Mouse (Mus musculus) urinary bladder, postnatal 36 days (tissue): ENCODE measurements at regions not wholly inside any gene's neighbourhood (a gene's known extent, or its start where the extent isn't known, plus 50 kb on each side); places are given as distances from the start of the nearest gene placed in this dataset.

Source experiments
- DNase-seq, 2 experiments: peaks; one replicate each; pipeline ENCODE4 v3.0.0; 2022; ENCODE audit warnings: low spot score in 2 of 2, mixed read lengths in 1 of 2

DNA sequence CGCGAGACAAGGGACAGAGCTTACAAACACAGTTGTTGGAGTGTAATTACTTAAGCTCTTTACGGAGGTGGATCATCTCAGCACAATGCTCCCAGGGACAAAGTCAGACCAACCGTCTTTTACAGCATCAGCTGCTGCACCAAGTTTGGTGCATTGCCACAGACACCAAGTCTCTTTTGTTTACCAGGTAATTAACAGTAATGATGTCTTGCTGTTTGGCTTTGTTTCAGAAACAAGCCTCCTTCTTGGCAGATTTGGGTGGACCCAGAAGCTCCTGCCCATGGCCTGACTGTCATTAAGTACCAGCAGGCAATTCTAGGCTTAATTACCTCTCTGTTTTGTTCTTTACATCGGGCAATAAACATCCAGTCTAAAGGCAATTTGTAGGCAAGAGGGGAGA is 572.0 kb upstream of the Itga1 start:
- no peak for DNase-seq

DNA sequence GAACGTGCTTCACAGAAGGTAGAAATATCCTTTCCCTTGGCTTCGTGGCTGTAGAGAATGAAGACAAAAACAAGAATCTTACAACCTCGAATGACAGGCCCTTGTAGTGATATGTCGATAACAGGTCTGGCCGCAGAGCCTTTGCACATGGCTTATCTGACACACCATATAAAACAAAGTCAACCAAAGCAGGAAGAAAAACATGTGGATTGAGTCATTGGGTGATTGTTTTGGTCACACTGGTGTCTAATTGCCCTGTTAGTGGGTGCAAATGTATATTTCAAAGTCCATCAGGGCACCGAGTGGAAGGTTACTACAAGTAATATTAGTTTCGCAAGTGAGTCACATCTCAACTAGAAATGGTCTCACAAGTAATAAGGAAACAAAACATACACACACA is 569.9 kb upstream of the Itga1 start:
- no peak for DNase-seq

DNA sequence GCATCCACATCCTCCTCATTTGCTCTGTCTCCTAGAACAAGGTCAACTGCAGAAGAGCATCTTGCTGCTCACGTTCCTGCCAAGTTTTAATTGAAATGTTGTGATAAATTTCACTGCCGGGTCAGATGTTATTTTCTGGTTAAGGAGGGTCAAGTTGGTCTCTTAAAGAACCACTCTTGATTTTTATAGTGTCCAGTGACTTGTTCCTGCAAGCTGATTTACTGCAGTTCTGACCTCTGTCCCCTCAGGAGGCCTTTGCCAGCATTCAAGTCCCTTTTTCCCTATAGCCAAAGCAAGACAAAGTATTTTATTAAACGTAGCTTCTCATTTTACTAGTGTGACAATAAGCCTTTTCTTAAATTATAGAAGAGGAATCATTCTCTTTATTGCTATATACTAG is 567.8 kb upstream of the Itga1 start:
- no peak for DNase-seq

DNA sequence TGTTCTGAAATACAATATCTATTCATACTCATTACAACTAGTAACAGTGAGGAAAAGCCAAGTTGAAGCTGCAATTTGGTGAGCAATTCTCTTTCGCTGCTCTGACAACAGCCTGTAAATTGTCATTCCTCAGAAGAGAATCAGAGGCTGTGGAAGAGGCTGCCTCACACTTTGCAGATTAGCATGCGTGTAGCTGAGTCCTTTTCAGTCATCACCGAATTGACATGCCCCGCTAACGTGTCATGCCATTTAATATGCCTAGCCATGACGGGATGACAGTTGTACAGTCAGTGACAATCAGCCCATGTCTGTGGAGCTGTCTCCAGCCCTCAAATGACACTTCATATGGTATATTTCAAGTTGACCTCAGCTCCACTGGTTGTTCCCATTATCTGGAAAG is 553.4 kb upstream of the Itga1 start:
- DNase-seq: no peak

DNA sequence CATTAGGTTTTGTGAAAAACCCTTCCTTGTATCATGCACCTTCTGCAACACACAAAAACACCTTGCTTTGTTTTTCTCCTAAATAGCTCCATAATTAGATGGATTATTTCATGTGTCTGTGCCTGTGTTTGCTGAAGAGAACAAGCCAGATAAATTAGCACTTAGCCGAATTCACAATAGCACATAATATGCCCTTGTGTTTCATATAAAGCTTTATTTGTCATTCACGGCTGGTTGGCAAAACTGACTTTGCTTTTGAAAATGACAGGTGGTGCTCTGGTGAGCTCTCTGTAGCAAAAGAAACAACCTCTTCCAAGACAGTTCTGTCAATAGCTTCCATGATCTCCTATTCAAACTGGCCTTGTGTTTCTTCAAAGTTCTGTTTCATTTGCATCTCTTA is 551.2 kb upstream of the Itga1 start:
- DNase-seq: no peak

DNA sequence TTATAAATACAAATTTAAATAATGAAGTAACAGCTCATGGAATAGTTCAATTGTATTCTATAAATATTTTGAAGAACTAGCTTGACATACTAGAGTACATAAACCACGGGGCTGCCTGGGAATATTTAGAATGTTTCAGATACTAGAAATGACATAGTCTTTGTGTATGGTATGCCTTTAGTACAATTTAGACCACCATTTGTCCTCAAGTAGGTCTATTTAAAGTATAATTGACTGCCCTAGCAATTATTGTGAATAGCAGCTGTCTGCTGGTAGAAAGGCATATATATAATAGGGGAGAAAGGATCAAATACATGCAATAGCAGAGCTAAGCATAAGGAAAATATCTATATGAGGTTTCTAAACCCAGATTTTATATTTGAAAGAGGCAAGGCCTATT is 550.6 kb upstream of the Itga1 start:
- DNase-seq: no peak

DNA sequence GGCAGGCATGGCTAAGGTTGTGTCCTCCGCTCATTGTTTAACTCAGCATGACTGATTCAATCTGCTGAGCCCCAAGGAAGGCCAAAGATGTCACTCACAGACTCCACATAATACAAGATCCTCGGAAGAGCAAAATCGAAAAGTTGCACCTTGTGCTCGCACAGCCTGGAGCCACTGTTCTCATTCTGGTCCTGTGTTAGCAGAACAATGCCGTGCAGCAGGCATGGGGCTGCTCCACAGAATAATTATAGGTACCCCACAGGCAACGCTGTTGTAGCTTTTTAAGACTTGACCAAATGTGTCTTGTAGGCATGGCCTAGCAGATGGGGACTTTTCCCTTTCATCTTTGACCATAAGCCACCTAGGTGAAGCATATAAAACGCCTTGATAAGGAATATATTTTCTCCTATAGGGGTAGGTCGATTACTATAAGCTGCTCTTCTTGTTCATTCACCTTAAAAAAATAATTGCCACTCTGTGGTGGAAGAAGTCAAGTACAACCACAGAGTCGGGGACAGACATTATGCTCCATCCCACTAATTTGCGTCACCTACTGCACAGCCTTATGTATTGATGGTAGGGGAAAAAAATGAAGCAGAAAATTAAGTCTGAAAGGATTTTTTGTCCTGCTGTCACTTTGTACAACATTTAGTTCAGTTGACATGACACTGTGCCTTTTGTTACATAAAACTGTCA is 529.8 kb upstream of the Itga1 start:
- DNase-seq: no peak

DNA sequence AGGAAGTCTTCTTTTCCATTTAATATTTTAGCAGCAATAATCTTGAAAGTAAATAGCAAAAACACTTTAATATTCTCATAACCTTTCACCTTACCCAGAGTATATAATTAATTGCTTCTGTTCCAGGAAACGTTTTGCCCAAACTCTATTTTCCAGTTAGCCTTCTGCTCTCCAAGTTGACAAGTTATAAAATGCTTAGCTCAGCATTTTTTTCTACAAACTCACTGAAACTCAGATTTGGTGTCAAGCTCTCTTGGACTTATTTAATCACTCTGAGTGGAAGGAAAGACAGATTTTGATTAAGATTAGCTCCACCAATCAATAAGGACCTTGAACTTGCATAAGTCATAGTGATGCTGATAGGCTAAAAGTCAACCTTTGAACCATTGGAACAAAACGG is 528.8 kb upstream of the Itga1 start:
- DNase-seq: no peak

DNA sequence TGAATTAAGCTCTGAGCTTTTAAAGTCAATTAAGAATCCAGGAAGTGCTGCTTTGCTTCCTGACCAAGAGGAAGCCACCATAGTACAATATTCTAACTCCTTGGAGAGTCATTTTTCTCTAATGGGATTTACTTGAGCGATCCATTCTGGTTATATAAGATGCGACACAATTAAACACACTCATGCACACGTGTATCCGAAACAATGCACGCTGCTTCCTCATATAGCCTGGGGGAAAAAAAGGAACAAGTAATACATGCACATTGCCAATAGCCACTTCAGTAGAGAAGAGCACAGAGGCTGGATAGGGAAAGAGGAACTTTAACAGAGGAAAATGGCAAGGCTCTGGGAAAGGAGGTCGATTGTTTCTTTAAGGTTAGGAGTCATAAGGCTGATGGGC is 511.4 kb upstream of the Itga1 start:
- no peak for DNase-seq

DNA sequence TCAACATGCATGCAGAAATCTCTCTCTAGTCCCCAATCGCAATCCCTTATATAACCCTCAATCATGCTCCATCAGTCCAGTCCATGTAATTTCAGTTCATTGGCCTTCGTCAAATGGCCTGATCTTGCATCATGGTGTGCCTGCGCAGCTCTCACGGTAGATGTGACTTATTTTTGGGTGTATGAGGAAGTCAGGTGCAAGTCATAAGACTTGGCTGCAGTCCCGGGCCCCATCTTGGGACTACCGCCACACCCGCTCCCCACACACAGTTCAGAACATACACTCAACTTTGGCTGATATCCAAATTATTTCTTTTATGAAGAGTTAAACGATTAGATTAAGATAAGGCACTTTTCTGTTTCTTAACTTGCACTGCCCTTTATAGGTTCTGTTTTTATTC is 504.7 kb upstream of the Itga1 start:
- DNase-seq: no peak

DNA sequence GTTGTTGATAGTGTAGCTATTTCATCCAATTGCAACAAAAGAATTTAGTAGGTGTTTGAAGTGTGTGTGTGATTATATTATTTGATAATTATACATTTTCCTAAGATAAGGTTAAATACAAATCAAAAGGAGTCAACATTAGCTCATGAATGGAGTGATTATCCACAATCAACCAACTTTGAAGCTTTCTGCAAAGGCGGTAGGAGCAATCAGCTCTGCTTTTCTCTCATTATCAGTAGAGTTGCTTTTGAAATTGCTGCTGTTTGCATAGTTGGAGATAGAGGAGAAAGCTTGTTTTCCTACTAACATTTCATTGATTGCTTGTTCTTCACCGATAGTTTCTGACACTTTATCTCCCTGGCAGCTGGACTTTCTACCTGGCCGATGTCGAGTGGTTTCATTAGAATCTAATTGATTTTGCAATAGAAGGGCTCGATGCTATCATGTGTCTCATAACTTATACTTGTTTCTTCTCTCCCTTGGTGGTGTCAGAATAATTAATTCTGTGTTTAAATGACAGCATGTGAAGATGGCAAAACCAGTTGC is 493.4 kb upstream of the Itga1 start:
- no peak for DNase-seq

DNA sequence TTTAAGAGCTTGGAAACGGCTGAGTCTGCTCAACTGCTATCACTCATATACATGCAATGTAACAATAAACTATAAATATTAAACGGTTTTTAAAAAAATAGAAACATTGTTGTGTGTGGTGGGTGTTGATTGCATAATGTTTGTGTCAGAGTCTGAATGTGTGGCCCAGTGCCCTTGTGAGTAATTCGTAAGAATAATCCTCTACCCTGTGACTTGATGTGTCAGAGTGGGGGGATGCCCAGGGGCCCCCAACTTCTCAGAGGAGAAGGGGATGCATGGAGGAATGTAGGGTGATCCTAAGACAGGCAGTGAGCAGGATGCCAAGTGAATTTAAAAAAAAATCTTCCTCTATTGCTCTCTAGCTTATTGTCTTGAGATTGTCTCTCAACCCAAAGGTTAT is 474.2 kb upstream of the Itga1 start:
- DNase-seq: no peak

DNA sequence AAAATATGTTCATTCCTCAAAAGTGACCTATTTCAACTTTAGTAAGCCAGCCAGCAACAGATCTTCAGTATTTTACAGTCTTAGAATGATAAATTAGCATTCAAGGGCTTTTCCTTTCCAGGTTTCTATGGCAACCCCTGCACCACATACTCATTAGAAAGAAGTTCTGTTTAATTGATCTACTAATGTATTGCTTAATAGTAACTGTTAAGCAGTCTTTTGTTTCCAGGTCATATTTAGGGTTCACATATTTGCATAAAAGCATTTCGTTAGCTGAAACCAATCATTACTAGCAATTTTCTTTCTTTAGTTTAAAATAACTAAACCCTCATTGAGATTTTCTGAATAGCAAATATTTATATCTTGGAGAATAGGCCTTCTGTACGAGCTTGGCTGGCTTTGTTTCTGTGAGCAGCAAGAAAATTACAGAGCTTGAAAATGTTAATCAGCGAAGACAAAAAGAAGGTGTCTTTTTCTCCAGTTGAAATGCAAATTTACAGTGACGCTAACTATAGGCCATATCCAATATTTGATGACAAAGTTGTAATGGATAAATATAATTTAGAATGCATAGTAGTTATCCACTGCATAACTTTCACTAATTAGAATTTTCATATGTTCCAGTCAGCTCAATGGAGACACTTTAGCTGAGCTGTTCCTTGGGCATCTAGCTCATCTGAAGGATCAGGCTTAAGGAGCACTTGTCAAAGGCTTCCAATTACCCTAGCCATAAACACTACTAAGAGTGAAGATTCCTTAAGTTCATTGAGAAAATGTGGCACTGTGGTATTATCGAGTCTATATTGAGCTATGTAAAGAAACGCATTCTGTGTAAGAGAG is 473.5 kb upstream of the Itga1 start:
- DNase-seq: no peak

DNA sequence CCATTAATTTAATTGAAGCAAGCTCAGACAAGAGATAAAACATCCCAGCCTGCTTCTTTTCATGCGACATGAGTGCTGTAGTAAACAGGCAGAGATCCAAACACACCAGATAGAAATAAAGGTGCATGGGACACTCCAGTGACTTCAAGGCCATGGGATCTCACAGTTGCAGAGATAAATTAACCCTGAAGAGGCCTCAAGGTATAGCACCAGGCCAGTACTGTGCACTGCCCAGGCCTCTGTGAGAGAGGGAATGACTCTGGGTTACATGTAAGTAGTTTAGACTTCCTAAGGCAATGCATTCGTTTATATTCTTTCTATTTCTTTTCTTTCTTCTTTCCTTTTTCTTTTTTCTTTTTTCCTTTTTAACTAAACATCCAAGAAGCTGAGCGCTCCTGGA is 439.4 kb upstream of the Itga1 start:
- DNase-seq: no peak

DNA sequence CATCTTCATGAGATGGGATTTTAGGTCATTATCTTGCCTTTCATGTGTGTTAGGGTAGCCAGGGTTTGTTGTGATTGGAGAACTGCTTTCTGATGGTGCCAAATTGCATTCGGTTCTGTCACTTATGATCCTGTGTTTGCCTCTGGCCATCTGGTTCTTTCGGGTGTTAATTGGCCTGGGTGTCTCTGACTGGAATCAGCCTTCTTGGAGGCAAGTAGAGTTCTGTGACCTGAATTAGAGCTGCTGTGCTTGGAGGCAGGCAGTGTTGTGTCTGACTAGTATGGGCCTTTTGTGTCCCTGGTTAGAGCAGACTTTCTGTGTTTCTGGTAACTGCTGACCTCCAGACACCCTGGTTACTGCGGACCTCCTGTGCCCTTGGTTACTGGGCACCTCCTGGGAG is 434.1 kb upstream of the Itga1 start:
- DNase-seq: no peak

DNA sequence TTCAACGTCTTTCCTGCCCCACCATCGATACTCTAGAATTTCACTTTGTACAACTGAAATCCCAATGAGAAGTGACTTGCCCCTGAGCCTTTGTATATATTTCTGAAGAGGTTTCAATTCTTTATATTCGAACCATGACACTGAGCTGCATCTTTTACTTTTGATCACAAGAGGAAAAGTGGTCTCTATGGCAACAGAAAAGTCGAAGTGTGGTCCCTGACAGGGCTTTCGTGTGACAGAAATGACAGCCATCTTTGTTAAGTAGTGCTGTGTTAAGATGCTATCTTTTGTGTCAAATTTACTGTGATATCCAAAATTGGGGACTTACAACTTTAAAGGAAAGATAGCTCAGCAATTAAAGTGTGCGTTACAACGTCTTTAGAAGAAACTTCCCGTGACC is 412.1 kb upstream of the Itga1 start:
- DNase-seq: no peak

DNA sequence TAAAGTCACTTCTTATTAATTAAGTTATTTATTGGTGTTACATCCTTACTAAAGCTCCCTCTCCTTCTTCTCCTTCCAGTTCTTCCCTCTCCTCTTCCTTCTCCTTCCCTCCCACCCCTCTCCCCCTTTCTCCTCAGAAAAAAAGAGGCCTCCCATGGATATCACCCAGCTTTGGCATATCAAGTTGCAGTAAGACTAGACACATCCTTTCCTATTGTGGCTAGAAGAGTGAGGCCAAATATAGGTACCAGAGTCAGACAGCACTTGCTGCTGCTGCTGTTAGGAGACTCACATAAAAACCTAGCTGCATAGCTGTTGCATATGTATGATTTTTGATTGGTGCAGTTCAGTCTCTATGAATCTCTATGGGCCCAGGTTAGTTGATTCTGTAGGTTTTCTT is 410.4 kb upstream of the Itga1 start:
- no peak for DNase-seq

DNA sequence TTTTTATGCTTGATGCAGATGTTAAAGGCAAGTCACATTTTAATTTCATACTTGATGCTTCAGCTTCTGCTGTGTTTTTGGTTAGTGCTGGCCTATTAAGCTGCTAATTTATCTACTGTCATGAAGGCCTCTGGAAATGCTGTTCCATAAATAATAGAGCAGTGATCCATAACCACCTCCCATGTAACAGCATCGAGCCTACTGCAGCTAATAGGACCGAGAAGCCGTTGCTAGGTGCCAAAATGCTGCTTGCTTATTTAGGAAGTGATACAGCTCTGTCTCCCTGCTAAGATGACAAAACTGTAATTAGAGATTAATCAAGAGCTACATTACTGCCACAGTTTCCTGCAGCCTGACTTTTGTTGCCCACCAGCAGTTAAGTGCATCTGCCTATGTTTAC is 406.9 kb upstream of the Itga1 start:
- DNase-seq: no peak

DNA sequence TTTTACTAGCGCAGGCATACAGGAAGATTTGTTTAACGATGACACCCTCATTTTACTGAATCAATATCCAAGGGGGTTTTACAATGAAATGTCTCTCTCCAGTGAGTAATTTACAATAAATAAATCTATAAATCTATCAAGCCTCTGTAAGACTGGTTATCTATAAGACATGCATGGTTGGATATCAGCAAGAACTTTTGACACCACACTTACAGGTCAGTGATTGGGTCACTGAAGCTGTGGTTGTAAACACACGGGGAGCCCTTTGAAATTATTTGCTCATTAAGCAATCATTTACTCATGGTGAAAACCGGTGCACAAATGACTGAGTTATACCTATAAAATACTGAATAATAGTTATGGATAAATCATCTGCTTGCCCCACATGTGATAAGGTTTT is 392.6 kb upstream of the Itga1 start:
- no peak for DNase-seq

DNA sequence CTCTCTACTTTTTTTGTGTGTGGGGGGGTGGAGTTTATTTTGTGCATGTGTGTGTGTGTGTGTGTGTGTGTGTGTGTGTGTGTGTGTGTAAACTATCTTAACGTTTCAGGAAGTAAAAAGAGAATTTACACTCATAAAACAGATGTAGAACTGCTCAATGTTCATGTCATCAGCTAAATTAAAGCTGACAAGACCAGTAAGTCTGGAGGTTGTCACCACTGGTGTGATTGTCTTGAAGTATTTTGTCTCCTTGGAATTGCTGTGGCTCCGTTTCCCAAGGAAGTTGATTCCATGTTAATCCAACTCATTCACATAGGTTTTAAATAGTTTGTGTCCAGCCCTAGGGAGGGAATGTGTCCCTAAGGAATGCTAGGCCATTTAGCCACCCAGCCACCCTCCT is 374.1 kb upstream of the Itga1 start:
- no peak for DNase-seq

DNA sequence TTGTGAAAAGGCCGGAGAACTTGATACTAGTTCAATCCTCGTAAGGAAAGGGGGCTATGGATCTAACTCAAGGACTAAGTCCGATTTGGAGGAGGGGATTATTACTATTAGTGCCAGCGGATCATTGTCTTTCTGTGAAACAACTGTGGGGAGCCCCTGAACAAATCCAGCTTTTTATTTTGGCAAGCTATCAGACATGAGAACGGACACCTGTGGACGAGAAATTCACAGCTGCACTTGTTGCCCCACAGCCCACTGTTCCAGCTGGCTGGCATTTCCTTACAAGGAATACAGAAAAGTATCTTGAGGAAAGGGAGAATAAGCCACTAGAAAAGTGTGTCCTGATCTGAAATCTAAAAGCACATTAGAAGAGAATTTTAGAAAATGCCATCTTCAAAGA is 363.9 kb upstream of the Itga1 start:
- DNase-seq: no peak

DNA sequence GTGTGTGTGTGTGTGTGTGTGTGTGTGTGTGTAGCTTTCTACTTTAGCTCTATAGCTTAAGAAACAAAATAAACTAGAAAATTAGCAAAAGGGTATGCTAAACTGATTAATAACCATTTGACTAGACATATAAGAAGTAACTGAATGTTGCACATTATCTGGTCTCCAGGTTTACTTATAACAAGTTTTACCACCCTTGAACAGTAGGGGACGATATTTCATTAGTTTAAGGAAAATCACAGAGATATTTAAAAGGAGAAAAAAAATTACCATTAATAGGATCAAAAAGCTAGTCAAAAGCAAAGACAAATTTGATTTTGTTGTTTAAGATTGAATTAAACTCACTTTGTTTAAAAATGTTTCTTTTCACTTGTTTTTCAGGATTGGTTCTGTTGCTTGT is 349.5 kb upstream of the Itga1 start:
- DNase-seq: no peak
